Mouse (Mus musculus): ENCODE measurements at regions not wholly inside any gene's neighbourhood (a gene's known extent, or its start where the extent isn't known, plus 50 kb on each side); places are given as distances from the start of the nearest gene placed in this dataset.

DNA sequence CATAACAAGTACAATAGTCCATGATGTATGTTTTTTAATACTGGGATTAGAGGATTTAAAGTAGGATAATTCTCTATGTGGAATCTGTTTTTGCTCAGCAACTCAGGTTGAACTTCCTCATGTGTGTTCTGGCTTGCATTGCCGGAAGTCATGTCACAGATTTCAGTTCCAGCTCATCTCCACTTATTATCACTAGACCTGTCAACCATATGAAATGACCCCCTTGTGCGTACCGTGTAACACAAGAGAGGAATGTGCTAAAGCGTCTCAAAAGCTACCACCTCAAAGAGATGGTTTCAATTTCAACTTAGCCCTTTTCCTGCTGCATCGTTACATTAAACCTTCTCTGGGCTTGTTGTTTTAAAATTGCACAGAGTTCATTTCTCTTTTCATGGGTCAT, 154.2 kb upstream of the Sema3a start:
- TF ChIP-seq CTCF (IDR thresholded peaks at IDR 0.05; ENCODE audit: low read depth) (no peak), EP300 (optimal IDR thresholded peaks at IDR 0.05) (no peak)

Data from stomach, postnatal 0 days (tissue).